Mouse (Mus musculus): ENCODE results near the gene Eid1.

Gene Eid1

GRCm38 (mm10) chr2:125672568-125672956, 333 bp upstream of the Eid1 start:
- DNase-seq = no peak

GRCm38 (mm10) chr2:125681811-125682210, 8.9 kb downstream of the Eid1 start:
- no peak for DNase-seq

DNA sequence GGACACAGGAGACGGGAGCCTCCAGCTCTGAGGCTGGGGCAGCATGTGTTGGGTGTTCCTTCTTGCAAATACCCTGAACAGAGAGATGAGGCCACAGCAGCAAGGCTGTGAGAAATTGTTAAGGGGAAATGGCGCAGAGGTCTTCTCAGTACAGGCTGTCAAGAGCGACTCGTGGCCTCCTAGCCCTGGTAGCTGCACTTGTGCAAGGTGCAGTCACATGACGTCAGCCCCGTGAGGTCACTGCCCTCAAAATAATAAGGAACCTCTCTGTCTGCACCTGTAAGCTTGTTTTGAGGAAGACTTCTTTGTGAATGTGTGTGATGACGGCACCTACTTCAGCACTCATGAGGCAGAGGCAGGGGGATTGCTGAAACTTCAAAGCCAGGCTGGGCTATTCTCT, 11.0 kb downstream of the Eid1 start:
- no peak for DNase-seq

DNA sequence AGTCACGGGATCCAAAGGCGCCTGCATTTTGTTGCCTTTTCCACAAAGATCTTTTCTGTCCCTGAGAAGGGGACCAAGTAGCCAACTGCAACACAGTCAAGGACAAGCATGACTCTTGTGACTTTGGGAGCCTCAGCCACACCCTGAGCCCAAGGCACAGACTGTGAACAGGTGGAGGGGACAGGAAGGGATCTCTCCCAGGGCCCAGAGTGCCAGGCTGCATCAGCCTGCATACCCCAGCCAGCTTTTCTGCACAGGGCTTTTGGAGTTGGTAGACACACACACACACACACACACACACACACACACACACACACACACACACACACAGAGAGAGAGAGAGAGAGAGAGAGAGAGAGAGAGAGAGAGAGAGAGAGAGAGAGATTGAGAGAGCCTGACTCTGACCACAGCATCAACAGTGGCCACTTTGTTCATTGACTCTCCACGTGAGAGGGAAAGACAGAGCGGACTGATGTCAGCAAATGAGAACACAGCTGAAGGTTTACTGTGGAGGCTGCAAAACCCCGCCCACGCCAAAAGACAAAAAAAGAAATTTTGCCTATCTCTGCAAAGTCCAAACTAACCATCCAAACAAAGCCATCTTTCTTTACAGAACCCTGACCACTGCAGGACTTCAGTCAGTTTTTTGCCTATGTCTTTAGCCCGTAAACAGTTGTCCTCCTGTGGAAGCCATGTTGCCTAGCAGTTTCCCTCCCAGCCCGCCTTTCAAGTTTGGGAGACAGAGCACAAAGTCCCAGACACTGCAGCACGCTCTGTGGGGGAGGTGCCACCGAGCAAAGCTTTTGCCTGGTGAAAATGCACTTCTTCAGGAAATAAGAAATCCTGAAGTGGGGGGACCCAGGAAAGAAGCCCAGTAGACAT, 11.9 kb downstream of the Eid1 start:
- no peak for DNase-seq

DNA sequence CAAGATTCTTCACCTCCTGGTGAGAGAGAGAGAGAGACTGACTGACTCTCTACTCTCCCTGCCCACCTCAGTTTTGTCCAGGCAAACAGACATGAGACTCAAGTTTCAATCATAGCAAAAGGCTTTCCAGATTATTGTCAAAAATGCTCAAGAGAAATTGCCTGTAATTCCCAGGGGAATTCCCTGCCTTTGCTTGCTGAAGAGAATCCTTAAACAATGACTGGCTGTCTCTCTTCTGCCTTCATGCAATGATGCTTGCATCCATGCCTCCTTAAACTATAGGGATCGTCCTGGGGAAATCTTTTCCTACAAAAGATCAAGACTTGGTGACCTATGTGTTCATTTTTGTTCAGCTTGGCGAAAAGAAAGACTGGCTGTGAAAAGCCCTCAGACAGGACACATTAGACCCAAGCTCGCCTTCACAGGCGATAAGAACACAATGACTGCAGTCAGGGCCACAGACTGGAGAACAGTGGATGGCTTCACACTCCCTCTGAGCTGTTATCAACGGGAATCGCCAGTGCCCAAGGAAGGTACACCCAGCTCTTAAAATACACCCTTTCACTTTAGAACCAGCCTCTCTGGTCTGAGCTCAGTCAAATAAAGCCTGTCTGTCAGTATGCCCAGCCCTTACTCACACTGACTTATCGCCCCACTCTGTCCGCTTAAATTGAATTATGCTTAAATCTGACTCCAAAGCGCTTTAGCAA, 12.7 kb downstream of the Eid1 start:
- no peak for DNase-seq

- DNase-seq = no peak
These were observed 19.1 kb downstream of the Eid1 start for GRCm38 (mm10) chr2:125692010-125692409.

- DNase-seq = no peak
These were observed 21.9 kb downstream of the Eid1 start for GRCm38 (mm10) chr2:125694798-125695197.

DNA sequence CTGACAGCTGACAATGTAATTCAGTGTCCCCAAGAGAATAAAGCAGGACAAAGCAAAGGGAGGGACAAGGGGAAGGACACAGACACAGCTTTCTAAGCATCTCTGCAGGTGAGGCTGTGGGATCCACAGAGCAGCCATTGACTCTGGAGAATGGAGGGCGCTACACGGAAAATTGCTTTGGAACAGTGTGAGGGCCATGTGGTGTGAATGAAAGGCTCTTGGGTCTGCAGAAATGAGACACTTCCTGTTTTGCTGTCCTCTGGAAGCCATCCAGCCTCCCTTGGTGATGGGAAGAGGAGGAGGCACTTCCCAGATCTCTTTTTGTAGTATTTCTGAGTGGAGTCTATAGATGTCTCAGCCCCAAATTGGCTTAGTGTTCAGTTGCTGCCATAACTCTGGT, 23.3 kb downstream of the Eid1 start:
- no peak for DNase-seq

- DNase-seq = no peak
These were observed 28.7 kb downstream of the Eid1 start for GRCm38 (mm10) chr2:125701606-125702005.

DNA sequence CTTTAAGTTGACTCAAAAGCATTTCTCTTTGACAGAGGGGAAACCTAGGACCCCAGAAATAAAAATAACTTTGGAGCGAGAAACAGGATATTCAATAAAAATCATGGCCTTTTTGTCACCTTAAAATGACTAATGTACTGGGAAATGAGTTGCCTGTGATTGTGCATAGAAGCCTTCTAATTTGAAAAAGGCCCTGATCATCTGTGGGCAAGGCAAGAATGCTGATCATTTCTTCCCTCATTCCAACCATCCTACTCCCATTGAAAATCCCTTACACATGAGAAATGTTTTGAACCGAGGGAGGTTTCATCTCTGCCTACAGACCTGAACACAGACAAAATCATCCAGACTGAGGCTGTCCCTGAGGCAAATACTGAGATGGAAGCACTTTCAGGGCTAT, 30.0 kb downstream of the Eid1 start:
- DNase-seq = no peak

GRCm38 (mm10) chr2:125704907-125705631, 32.2 kb downstream of the Eid1 start:
- DNase-seq = no peak

- no peak for DNase-seq
These were observed 33.6 kb downstream of the Eid1 start for GRCm38 (mm10) chr2:125706510-125706921.

DNA sequence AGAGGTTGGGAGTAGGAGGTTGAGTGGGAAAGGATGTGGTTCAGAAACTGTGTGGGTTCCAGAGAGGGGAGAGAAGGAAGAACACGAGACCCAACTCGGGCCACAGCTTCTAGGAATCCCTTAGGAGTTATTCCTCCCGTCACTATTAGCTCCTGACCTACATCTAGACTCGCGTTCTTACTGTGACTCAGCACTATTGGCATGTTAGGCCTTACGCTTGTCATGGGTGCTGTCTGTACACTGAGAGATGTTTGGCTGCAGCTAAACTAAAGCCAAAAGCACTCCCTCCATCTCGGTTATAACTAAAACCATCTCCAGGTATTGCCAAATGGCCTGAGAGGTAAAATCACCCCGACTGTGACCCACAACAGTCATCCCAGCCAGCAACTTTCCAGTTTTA, 43.7 kb downstream of the Eid1 start:
- no peak for DNase-seq

DNA sequence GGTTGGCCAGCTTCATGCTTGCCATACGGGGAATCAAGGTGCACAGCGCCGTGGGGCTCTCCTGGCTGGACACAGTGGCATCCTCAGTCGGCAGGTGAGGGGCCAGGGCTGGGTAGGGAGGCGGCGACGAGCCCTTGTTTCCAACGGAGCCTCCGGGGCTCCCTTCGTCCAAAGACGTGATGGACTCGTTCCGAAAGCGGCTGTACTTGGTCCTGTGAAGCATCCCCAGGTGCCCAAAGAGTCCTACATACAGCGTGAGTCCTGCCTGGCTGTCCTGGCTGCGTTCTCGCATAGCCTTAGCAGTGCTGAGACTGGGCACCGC, 50.2 kb downstream of the Eid1 start:
- no peak for DNase-seq

DNA sequence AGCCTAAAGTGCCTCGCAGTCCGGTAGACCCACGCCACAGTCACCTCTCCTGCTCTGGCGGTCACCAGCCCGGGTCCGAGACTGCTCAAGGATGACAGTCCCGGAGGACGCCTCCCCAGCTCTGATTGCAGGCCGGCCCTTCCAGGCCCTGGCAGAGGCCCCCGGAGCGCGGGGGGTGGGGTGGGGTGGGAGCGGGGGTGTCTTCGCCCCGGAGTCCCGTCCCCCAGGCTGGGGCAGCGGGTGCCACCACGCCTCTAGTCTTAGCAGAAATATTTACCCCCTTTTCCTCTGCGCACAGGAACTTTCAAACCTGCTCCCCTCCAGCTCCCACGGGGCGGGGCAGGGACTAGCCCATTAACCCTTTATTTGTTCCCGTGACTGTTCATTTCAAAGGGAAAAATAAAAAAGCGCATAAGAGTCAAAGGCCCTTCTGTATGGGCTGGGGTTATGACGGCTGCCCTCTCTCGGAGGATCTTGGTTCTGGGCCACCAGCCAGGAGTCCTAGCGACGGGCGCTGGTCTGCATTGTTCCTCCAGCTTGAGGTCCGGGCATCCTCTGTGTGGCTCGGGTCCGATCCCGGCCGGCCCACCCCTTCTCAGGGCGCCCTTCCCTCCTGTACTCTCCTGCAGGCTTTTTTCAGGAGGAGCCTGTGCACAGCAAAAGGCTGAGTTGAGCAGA, 50.7 kb downstream of the Eid1 start:
- DNase-seq = peak; percentile 56

- no peak for DNase-seq
These were observed 51.2 kb downstream of the Eid1 start, which contains the start of gene Shc4 for GRCm38 (mm10) chr2:125724086-125724430. Shc4 (minus strand) TSS chr2:125724148.

All from cerebellum, adult 11-12 months (tissue).